Mouse (Mus musculus) embryo, embryonic 9.5 days (tissue): ENCODE results near the gene Olfr613.
"Not testable (repeated sequence)": the region's sequence is repeated elsewhere in the genome, so short reads cannot be mapped to it uniquely, and the experiment has no call there.

ENCODE experiments used
- DNase-seq: peaks from one replicate; pipeline ENCODE4 v3.0.0-alpha.2; 2017; ENCODE audit errors: extremely low spot score

Gene Olfr613

DNA sequence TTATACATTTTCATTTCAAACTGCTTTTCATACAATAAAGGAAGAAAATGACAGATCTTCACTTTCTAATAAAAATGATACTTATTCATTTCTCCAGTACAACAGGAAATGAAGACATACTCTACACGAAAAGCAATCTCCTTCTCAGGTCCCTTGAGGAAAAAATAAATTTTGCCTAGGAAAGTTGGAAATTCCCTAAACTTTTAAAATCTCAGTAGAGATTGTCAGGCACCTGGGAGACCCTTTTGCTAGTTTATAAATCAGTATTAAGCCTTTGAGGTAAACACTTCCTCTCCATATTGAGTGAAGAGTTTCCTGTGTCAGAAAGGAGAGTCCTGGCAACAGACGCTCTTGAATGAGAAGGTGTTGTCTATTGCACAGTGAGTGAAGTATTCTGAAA, at the start of gene Olfr613:
TSS of gene Olfr613 (plus strand) at position 301 of the 400 bp plus-strand sequence.
- DNase-seq: no peak

DNA sequence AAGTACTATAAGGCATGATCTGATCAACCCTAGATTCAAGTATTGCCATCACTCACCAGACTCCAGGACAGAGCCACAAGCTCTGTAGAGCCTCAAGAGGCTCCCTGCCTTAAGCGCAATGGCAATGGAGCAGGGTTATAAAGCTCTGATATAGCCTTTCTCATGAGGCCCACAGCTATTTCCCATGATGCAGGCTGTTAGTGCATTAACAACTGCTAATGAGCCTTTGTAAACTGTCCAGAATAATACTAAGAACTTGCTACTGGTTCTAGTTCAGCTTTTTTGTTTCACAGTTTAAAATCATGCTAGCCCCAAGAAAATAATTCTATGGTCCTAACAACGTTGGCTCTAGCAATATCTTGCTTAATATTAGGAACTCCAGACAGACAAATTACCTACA, 35.9 kb upstream of the Olfr613 start, which contains the start of gene Olfr610:
TSS of gene Olfr610 (minus strand) at position 101 of the 400 bp plus-strand sequence.
- DNase-seq: no peak

DNA sequence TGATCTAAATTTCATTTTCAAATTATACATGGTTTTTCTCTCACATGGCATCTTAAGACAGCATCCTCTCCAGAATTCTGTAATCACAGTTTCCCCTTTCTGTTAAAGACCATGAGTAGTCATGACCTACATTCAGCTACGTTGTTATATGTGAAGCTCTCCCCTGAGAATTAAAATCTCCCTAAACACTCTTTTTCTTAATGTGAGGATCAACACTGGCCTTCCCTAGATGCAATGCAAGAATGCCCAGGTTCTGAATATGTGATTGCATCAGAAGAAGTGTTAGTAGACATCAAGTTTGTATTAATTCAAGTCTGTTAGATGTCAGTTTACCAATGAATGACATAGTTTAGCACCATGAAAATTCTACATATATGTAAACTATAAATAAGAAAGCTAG, 27.1 kb upstream of the Olfr613 start, which contains the start of gene Olfr611:
TSS of gene Olfr611 (minus strand) at position 101 of the 400 bp plus-strand sequence.
- not testable (repeated sequence) for DNase-seq

DNA sequence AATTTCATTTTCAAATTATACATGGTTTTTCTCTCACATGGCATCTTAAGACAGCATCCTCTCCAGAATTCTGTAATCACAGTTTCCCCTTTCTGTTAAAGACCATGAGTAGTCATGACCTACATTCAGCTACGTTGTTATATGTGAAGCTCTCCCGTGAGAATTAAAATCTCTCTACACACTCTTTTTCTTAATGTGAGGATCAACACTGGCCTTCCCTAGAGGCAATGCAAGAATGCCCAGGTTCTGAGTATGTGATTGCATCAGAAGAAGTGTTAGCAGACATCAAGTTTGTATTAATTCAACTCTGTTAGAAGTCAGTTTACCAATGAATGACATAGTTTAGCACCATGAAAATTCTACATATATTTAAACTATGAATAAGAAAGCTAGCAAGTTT, 5.3 kb upstream of the Olfr613 start, which contains the start of gene Olfr612:
TSS of gene Olfr612 (minus strand) at position 101 of the 400 bp plus-strand sequence.
- not testable (repeated sequence) for DNase-seq

DNA sequence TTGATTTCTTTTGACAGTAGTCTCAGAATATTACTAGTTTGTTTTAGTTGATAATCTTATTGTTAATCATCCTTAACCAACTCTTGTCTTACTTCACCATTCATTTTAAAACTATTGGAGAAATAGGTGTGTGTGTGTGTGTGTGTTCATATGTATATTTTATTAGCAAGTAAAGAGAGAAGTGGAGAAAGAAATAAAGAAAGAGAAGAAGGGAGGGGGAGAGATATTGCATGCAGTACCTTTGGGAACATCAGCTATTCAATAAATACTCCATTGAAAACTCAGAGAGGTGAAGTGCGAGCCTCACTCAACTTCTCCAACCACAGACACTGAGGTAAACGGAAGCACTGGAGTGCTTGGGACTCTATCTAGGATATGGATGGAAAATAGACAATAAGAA, 7.9 kb downstream of the Olfr613 start, which contains the start of gene Olfr615:
TSS of gene Olfr615 (plus strand) at position 301 of the 400 bp plus-strand sequence.
- DNase-seq: no peak

DNA sequence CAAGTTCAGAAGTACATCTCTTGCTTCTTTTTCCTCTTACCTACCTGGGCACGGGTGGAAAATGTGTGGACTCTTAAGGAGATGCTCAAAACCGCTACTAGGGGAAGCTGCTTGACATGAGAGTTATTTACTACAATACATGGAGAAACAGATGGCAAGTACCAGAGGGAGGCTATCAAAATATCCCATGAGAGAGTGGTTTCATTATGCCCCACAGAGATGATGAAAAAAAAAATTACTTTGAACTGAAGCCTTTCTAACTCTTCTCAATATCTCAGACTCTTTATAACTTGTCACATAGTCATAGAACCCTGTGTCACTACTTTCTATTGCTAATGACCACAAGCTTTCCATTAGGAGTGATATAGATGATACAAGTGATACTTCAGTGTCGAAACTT, 21.2 kb downstream of the Olfr613 start, which contains the start of gene Olfr616:
TSS of gene Olfr616 (minus strand) at position 101 of the 400 bp plus-strand sequence.
- DNase-seq: no peak

DNA sequence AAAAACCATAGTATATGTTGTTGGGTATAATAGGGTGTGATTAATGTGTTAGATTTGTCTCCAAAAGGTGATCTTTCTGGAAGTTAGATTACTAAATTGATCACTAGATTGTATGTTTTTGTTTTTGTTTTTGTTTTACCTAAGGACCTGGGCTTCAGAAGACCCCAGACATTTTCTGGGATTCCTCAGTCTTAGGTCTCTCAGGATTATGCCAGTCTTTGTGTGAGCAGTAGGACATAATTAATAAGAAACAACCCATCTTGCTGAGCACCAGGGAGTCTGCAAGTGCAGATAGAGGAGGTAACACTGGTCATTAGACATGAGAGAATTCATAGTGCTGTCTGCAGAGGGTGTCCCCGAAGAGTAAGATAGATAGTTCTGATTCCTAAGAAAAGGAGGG, 24.9 kb downstream of the Olfr613 start, which contains the start of gene Olfr617:
TSS of gene Olfr617 (plus strand) at position 301 of the 400 bp plus-strand sequence.
- no peak for DNase-seq

DNA sequence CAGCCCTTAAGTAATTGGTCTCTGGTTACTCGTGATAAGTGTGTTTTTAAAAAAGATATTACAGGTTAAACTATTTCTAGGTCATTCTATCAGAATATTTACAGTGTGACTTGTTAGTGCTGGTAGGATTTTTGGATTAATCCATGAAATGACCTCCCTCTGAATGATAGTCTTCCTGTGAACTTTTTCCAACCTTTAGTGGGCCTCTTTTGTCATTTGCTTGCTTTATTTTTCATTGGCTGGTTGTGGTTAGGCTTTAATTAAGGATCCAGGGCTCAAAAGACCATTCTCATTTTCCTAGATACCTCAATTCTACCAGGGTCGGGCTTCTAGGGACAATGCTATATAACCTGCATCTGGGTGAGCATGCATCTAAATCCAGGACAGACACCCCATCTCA, 41.9 kb downstream of the Olfr613 start, which contains the start of gene Olfr618:
TSS of gene Olfr618 (plus strand) at position 301 of the 400 bp plus-strand sequence.
- no peak for DNase-seq

DNA sequence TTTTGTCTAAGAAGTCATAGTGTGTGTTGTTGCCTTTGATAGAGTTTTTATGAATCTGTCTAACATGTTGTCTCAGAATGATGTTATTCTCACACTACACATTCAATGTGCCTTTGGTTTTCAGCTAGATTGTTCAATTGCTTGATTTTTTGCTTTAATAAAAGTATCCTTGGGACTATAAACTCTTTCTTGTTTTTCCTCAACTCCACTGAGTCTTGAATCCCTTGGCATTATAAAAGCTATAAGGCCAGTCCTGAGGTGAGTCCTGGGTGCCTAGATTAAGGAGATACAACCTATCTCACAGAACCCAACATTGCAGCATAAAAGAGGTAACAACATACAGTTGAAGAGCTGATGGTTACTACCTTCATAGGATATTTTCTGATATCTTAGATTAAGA, 52.4 kb downstream of the Olfr613 start, which contains the start of gene Olfr619:
TSS of gene Olfr619 (plus strand) at position 301 of the 400 bp plus-strand sequence.
- DNase-seq: no peak
